Mouse (Mus musculus) heart, postnatal 36 days (tissue): ENCODE data around the gene Olfr1028. TPM values are rescaled to one million over a fixed set of nuclear protein-coding genes. Genes with fewer than 3 reads are reported as not detected.

Source experiments
- DNase-seq, 2 experiments: peaks; one replicate each; pipeline ENCODE4 v3.0.0; 2021 to 2022
- intact Hi-C: fragments of 180-260 bp; cut with DNase I; formaldehyde crosslinking; loops from one replicate; pipeline ENCODE4 v1.15.1; 2025
- total RNA-seq, 2 experiments: library from RNA; stranded (reverse); gene quantifications; 2 replicates each; pipeline ENCODE4 v1.2.3; 2021

The Olfr1028 gene
- total RNA-seq, result not detected

GRCm38 (mm10) chr2:85950137-85950536 is at the start of gene Olfr1028:
Gene Olfr1028, plus strand, starts transcription at chr2:85950437.
- DNase-seq, result no peak
- intact Hi-C loops, result no loop called here

- no peak for DNase-seq
- intact Hi-C loops, result no loop called here
These were observed 45.3 kb upstream of the Olfr1028 start, which contains the start of gene Olfr1024 for GRCm38 (mm10) chr2:85904952-85905351. Gene Olfr1024, minus strand, starts transcription at chr2:85905052.

GRCm38 (mm10) chr2:85913197-85913596 is 37.0 kb upstream of the Olfr1028 start:
- intact Hi-C loops, result no loop called here
- no peak for DNase-seq

- intact Hi-C loops, result no loop called here
- no peak for DNase-seq
These were observed 35.3 kb upstream of the Olfr1028 start, which contains the start of gene Olfr1025-ps1 for GRCm38 (mm10) chr2:85914893-85915292. Gene Olfr1025-ps1, plus strand, starts transcription at chr2:85915193.

GRCm38 (mm10) chr2:85921258-85921657 is 29.0 kb upstream of the Olfr1028 start, which contains the start of gene Olfr1026:
Gene Olfr1026, plus strand, starts transcription at chr2:85921558.
- no peak for DNase-seq
- intact Hi-C loops, result no loop called here

- DNase-seq, result no peak
- intact Hi-C loops, result no loop called here
These were observed 23.4 kb downstream of the Olfr1028 start, which contains the start of gene Olfr1029 for GRCm38 (mm10) chr2:85973595-85973994. Gene Olfr1029, plus strand, starts transcription at chr2:85973895.

- intact Hi-C loops, result no loop called here
These were observed 28.7 kb downstream of the Olfr1028 start, which contains the start of gene Olfr1030 for GRCm38 (mm10) chr2:85978976-85979375. Gene Olfr1030, plus strand, starts transcription at chr2:85979276.

GRCm38 (mm10) chr2:85990004-85990403 is 39.8 kb downstream of the Olfr1028 start, which contains the start of gene Olfr1031:
Gene Olfr1031, plus strand, starts transcription at chr2:85990304.
- intact Hi-C loops, result no loop called here
- DNase-seq, result no peak

More at GRCm38 (mm10) chr2:85978976-85979375, 28.7 kb downstream of the Olfr1028 start, which contains the start of gene Olfr1030:
- no peak for DNase-seq

Other genes starting within 250 kb of the Olfr1028 start
- gene Olfr1009, start 235.0 kb upstream of the Olfr1028 start, total RNA-seq, result not detected
- not detected for gene Olfr1012, start 187.7 kb upstream of the Olfr1028 start, total RNA-seq
- not detected for gene Olfr1013, start 183.3 kb upstream of the Olfr1028 start, total RNA-seq
- not detected for gene Olfr1014, start 177.7 kb upstream of the Olfr1028 start, total RNA-seq
- gene Olfr1015, start 168.4 kb upstream of the Olfr1028 start, total RNA-seq, result not detected
- gene Olfr1016, start 147.9 kb upstream of the Olfr1028 start, total RNA-seq, result not detected
- not detected for gene Olfr1018, start 132.0 kb upstream of the Olfr1028 start, total RNA-seq
- gene Olfr1019, start 105.0 kb upstream of the Olfr1028 start, total RNA-seq, result not detected
- not detected for gene Olfr1020, start 103.4 kb upstream of the Olfr1028 start, total RNA-seq
- gene Olfr1022, start 81.8 kb upstream of the Olfr1028 start, total RNA-seq, result not detected
- not detected for gene Olfr1023, start 64.8 kb upstream of the Olfr1028 start, total RNA-seq
- gene Olfr1024, start 45.4 kb upstream of the Olfr1028 start, total RNA-seq, result not detected
- gene Olfr1025-ps1, start 35.2 kb upstream of the Olfr1028 start, total RNA-seq, result not detected
- not detected for gene Olfr1026, start 28.9 kb upstream of the Olfr1028 start, total RNA-seq
- gene Olfr1029, start 23.5 kb downstream of the Olfr1028 start, total RNA-seq, result not detected
- gene Olfr1030, start 28.8 kb downstream of the Olfr1028 start, total RNA-seq, result not detected
- gene Olfr1031, start 39.9 kb downstream of the Olfr1028 start, total RNA-seq, result not detected
- gene Olfr1032, start 55.1 kb downstream of the Olfr1028 start, total RNA-seq, result not detected
- 1 to 10 TPM; 1.6 to 7.4 TPM for gene Olfr1033, start 70.2 kb downstream of the Olfr1028 start, total RNA-seq
- gene Olfr1034, start 95.4 kb downstream of the Olfr1028 start, total RNA-seq, result under 1 TPM; 0.08 to 0.11 TPM
- not detected for gene Olfr1036, start 123.6 kb downstream of the Olfr1028 start, total RNA-seq
- not detected for gene Olfr1037, start 136.9 kb downstream of the Olfr1028 start, total RNA-seq
- not detected for gene Olfr1039, start 185.5 kb downstream of the Olfr1028 start, total RNA-seq
- not detected for gene Olfr1040, start 196.3 kb downstream of the Olfr1028 start, total RNA-seq
- not detected for gene Olfr1042, start 211.4 kb downstream of the Olfr1028 start, total RNA-seq
- gene Olfr1043, start 217.1 kb downstream of the Olfr1028 start, total RNA-seq, result not detected
- gene Olfr1044, start 227.4 kb downstream of the Olfr1028 start, total RNA-seq, result not detected
- not detected for gene Olfr52, start 235.2 kb downstream of the Olfr1028 start, total RNA-seq